Mouse (Mus musculus) forebrain, embryonic 11.5 days (tissue): ENCODE data around the gene Olfr437. TPM values are rescaled to one million over a fixed set of nuclear protein-coding genes. Genes with fewer than 3 reads are reported as not detected.
"Not testable (repeated sequence)": the region's sequence is repeated elsewhere in the genome, so short reads cannot be mapped to it uniquely, and the experiment has no call there.

Experiments
- ATAC-seq: fragments of 200-750 bp; cut with Nextera tagmentation; replicated peaks from 2 replicates; pipeline ENCODE4 v1.8.0; 2017; ENCODE audit warnings: moderate TSS enrichment; ENCODE audit not compliant: low FRiP score
- DNase-seq: peaks from one replicate; pipeline ENCODE4 v3.0.0-alpha.2; 2017; ENCODE audit warnings: low spot score
- H3K27ac ChIP-seq: fragments of 300-500 bp; sonication (generic); 2 replicates; pipeline ENCODE4 v1.5.1; 2014; ENCODE audit warnings: low read depth, low read length
- H3K27me3 ChIP-seq: fragments of 300-500 bp; sonication (generic); 2 replicates; pipeline ENCODE4 v1.6.1; 2014; ENCODE audit warnings: mild to moderate bottlenecking, low read length, mixed read lengths; ENCODE audit not compliant: control insufficient read depth, insufficient read depth
- H3K36me3 ChIP-seq: fragments of 300-500 bp; sonication (generic); 2 replicates; pipeline ENCODE4 v1.6.1; 2014; ENCODE audit warnings: mild to moderate bottlenecking, low read length, moderate library complexity, mixed read lengths; ENCODE audit not compliant: control insufficient read depth, insufficient read depth
- H3K4me1 ChIP-seq: fragments of 300-500 bp; sonication (generic); replicated peaks from 2 replicates; pipeline ENCODE4 v1.6.1; 2014; ENCODE audit warnings: low read length, mixed read lengths; ENCODE audit not compliant: control insufficient read depth, insufficient read depth
- H3K4me2 ChIP-seq: fragments of 300-500 bp; sonication (generic); 2 replicates; pipeline ENCODE4 v1.6.1; 2014; ENCODE audit warnings: low read depth, mild to moderate bottlenecking, low read length, moderate library complexity, mixed read lengths; ENCODE audit not compliant: severe bottlenecking
- H3K4me3 ChIP-seq: fragments of 300-500 bp; sonication (generic); 2 replicates; pipeline ENCODE4 v1.5.1; 2014; ENCODE audit warnings: low read depth, low read length
- H3K9ac ChIP-seq: fragments of 300-500 bp; sonication (generic); 2 replicates; pipeline ENCODE4 v1.6.1; 2014; ENCODE audit warnings: low read length
- H3K9me3 ChIP-seq: fragments of 300-500 bp; sonication (generic); 2 replicates; pipeline ENCODE4 v1.6.1; 2016; ENCODE audit warnings: low read length, mixed read lengths; ENCODE audit not compliant: control insufficient read depth
- WGBS: fragments of 180-500 bp; shearing (Covaris S2); extraction: QIAGEN DNeasy Blood & Tissue Kit; methylation state at CpG from one replicate; pipeline ENCODE4 v1.1.7; 2014; 5-methylcytosine and 5-hydroxymethylcytosine counted together
- polyA plus RNA-seq: library from polyadenylated mRNA; unstranded; fragments of >200 nt; fragmentation: Nextera tagmentation; extraction: Ambion mirVana; gene quantifications from 2 replicates; pipeline ENCODE4 v1.2.1, GENCODE M21; 2014

The Olfr437 gene
- polyA plus RNA-seq, result not detected in 2 replicates

DNA sequence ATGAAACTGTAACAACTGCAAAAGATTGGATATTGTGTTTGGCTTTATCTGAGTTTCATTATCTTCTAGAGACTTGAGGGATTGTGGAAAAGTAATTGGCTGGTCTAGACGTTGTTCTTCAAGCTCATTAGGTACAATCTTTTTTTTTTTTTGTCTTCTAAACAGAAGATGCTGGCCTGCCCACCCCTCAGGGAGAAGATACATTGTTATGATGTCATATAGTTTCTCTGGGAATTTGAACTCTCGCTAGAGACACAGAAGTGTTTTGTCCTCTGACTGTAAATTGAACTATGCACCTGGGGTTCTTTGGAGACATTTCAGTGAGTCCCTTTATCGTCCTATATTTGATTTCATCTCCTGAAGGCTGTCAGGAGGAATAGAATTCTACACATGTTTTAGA lies at the start of gene Olfr437:
Gene Olfr437, plus strand, starts transcription at position 301 of the 400 bp plus-strand sequence.
- no peaks in the 10 kb centered on the region for H3K36me3 ChIP-seq
- WGBS, result 62% methylated on average over 3 of the region's 3 CpGs
- no peak for DNase-seq
- no peaks in the 10 kb centered on the region for H3K9me3 ChIP-seq
- no peaks in the 10 kb centered on the region for H3K4me1 ChIP-seq
- no peak within 1 kb of the TSS for H3K9ac ChIP-seq
- no peak within 1 kb of the TSS for H3K4me2 ChIP-seq
- no peak within 1 kb of the TSS for H3K4me3 ChIP-seq
- H3K27me3 ChIP-seq, result no peaks in the 10 kb centered on the region
- no peak within 1 kb of the TSS for H3K27ac ChIP-seq
- no peak for ATAC-seq

DNA sequence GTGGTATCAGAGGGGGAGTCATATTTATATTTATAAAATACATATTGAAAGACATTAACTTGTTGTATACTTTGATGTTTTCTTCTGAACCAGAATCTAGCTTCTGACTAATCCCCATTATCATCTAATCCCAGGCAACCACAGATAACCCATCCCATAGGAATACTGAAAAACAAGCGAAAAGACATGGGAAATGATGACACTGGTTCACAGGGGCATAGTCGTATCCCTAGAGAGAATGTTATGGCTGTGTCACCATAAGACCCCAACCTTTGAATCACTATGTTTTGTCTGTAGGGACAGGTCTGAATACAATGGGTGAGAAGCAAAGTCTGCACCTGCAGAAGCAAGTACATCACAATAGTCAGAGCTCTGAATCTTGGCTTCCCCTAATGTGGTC lies 16.8 kb upstream of the Olfr437 start, which contains the start of gene Olfr237-ps1:
Gene Olfr237-ps1, plus strand, starts transcription at position 301 of the 400 bp plus-strand sequence.
- H3K9me3 ChIP-seq, ATAC-seq, H3K27ac ChIP-seq, H3K4me2 ChIP-seq, H3K9ac ChIP-seq, H3K4me3 ChIP-seq, DNase-seq, H3K27me3 ChIP-seq, H3K36me3 ChIP-seq, H3K4me1 ChIP-seq: not testable (repeated sequence)
- WGBS, result 80% methylated on average over 2 of the region's 2 CpGs

DNA sequence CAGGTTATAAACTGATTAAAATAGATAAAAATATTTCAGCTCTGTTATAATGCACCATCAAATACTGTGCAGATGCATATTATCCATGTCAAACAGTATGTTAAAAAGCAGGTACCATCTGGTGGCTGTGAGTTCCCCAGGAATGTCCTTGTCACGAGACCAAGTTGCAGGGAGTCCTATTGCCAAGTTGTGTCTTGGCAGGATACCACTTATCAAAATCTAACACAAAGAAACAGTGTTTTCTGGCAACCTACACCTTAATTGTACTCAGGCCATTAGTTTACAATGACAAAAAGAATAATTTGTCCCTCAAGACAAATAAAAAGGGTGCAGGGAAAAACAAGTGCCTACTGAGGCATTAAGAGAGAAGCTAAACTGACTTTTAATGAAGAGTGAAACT lies 3.6 kb upstream of the Olfr437 start:
- Histone ChIP-seq H3K4me3 (no peak overlapping the region), H3K9me3 (no peaks in the 10 kb centered on the region), H3K27ac (no peak overlapping the region), H3K4me1 (no peaks in the 10 kb centered on the region), H3K27me3 (no peaks in the 10 kb centered on the region), H3K36me3 (no peaks in the 10 kb centered on the region), H3K4me2 (no peak overlapping the region), H3K9ac (no peak overlapping the region)
- WGBS, result 65% methylated on average over 1 of the region's 1 CpGs
- ATAC-seq, result no peak
- DNase-seq, result no peak

DNA sequence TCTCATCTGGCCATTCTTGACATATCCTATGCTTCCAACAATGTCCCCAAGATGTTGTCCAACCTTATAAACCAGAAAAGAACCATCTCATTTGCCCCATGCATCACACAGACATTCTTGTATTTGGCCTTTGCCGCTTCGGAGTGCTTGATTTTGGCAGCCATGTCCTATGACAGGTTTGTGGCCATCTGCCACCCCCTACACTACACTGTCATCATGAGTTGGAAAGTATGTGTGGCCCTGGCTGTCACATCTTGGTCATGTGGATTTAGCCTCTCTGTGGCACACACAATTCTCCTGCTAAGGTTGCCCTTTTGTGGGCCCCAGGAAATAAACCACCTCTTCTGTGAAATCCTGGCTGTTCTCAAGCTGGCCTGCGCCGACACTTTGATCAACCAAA lies 4.2 kb downstream of the Olfr437 start:
- DNase-seq (no peak), ATAC-seq (no peak)
- Histone ChIP-seq H3K9ac (no peak overlapping the region), H3K27me3 (no peaks in the 10 kb centered on the region), H3K4me3 (no peak overlapping the region), H3K4me1 (no peaks in the 10 kb centered on the region), H3K27ac (no peak overlapping the region), H3K4me2 (no peak overlapping the region), H3K36me3 (no peaks in the 10 kb centered on the region), H3K9me3 (no peaks in the 10 kb centered on the region)
- WGBS, result 91% methylated on average over 4 of the region's 4 CpGs

DNA sequence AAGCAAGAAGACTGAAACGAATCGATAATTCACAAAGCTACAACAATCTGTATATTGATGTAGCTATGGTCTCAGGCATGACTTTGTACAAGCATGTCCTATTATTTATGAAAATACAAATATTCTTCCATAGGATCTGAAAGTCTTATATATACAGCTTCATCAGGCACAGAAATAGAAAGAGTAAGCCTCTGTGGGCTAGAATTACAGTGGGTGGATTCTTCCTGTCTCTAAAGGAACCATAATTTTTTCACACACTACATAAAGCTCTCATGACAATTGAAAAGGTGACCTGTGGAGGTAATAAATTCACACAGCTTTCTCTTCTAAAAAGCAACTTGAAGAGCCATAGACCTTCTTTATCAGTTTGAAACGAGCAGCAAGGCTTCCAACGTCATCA lies 8.8 kb downstream of the Olfr437 start, which contains the start of gene Olfr13:
Gene Olfr13, plus strand, starts transcription at position 301 of the 400 bp plus-strand sequence.
- DNase-seq (no peak), ATAC-seq (no peak)
- Histone ChIP-seq H3K27me3 (no peaks in the 10 kb centered on the region), H3K27ac (no peak within 1 kb of the TSS), H3K4me1 (no peaks in the 10 kb centered on the region), H3K4me2 (no peak within 1 kb of the TSS), H3K9ac (no peak within 1 kb of the TSS), H3K4me3 (no peak within 1 kb of the TSS), H3K36me3 (no peaks in the 10 kb centered on the region), H3K9me3 (no peaks in the 10 kb centered on the region)
- WGBS, result 76% methylated on average over 4 of the region's 4 CpGs

DNA sequence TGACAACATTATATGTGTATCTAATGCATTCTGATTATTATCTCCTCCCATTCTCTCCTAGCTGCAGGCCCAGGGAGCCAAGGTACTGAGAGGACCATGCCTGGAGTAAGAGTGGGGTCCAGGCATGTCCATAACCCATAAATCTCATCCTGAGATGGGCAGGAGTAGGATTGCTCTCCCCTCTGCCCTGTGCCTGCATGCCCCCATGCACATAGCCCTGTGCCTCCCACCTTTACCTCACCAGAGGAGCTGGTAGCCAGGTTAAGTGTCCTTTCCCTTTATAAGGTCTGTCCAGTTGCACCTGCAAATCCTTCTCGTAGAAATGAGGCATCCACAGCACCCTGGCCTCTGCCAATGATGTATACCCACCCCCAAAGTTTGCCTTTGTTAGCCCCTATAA lies 15.0 kb downstream of the Olfr437 start:
- Histone ChIP-seq H3K9ac (no peak overlapping the region), H3K4me2 (no peak overlapping the region), H3K27ac (no peak overlapping the region), H3K27me3 (no peaks in the 10 kb centered on the region), H3K9me3 (no peaks in the 10 kb centered on the region), H3K36me3 (no peaks in the 10 kb centered on the region), H3K4me3 (no peak overlapping the region), H3K4me1 (no peaks in the 10 kb centered on the region)
- DNase-seq, result no peak
- no peak for ATAC-seq
- WGBS, result 76% methylated on average over 1 of the region's 1 CpGs

DNA sequence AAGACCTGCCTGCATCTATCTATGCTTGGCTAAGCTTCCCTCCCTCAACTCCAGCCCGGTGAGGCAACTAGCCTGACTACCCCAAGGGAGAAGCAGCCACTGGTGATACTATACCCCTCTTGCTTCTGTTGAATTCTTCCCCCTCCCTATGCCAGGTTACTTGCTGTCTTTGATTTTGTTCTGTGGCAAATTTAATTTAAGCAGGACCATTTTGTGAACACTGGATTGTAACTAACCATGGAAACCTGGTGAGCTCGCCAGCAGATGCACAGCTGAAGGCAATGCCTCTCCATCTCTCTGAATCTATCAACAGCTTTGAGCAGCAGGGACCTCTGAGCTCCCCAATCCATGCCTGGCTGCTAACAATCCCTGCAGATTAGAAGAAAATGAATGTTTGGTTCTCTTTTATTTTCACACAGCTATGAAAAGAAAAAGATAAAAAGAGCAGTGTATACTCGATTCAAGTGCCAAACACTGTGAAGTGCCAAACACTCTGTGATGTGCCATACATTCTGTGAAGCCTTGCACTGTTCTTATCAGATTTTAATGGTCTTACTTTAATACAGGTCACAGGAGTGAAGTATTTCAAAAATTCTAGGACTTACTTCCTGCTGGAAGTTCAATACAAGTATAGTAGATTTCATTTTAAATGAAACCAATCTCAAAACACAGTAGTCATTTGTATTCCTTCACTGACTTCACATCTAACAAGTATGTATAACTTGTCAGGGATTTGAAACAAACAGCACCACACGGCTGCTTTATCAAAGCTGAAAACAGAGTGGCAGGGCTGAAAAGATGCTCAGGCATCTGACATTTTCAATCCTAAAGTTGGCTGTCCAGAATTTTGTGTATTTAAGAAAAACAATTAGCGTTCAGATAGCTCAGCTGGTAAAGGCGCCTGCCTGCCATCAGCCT lies 15.8 kb downstream of the Olfr437 start:
- no peak overlapping the region for H3K4me2 ChIP-seq
- H3K9ac ChIP-seq, result no peak overlapping the region
- ATAC-seq (no peak), DNase-seq (no peak)
- WGBS, result 75% methylated on average over 6 of the region's 6 CpGs
- H3K27me3 ChIP-seq, result no peaks in the 10 kb centered on the region
- no peaks in the 10 kb centered on the region for H3K9me3 ChIP-seq
- no peaks in the 10 kb centered on the region for H3K4me1 ChIP-seq
- H3K4me3 ChIP-seq, result no peak overlapping the region
- H3K36me3 ChIP-seq, result no peaks in the 10 kb centered on the region
- H3K27ac ChIP-seq, result no peak overlapping the region

DNA sequence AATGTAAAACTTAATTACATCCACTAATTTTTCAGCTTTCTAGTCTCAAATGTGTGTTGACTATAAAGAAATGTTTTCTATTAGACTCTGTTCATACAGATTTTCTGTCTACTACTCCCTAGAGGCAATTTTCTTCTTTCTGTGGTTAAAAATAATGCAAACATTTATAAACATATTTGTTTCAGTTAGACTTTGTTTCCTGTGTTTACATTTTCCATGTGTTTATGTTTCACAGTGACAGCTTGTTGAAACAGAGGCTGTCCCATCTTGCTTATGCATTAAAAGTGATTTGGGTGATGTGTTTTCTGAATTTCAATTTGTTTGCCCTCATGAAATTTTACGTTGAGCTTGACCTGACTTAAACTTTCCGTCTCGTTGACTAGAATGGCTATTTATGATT lies 27.9 kb downstream of the Olfr437 start:
- Histone ChIP-seq H3K27me3 (no peaks in the 10 kb centered on the region), H3K36me3 (no peaks in the 10 kb centered on the region)
- WGBS, result 90% methylated on average over 3 of the region's 3 CpGs

DNA sequence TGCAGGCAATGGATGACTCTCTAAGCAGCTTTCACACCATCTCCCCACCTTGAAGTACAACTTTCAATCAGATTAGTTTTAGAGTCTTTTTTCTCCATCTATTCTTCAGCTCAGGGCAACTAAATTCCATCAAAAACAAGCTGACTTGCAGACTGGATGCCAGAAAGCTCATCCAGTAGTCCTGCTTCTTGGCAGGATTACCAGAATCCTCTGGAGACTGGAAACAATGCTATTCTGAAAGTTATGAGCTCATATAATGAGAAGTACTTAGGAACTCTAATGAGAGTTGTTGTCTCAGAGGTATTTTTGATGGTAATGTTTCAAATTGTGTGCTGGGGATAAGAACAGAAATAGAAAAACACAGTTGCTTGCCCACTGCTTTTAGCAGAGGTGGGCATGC lies 33.7 kb downstream of the Olfr437 start, which contains the start of gene Olfr435:
Gene Olfr435, plus strand, starts transcription at position 366 of the 400 bp plus-strand sequence.
- H3K9ac ChIP-seq, result no peak within 1 kb of the TSS
- no peaks in the 10 kb centered on the region for H3K36me3 ChIP-seq
- no peak for ATAC-seq
- no peak within 1 kb of the TSS for H3K27ac ChIP-seq
- no peaks in the 10 kb centered on the region for H3K4me1 ChIP-seq
- no peak for DNase-seq
- H3K4me3 ChIP-seq, result no peak within 1 kb of the TSS
- H3K9me3 ChIP-seq, result no peaks in the 10 kb centered on the region
- no peak within 1 kb of the TSS for H3K4me2 ChIP-seq
- no peaks in the 10 kb centered on the region for H3K27me3 ChIP-seq

More for the DNA sequence above, 27.9 kb downstream of the Olfr437 start:
- DNase-seq (no peak), ATAC-seq (no peak)
- Histone ChIP-seq H3K4me2 (no peak overlapping the region), H3K4me3 (no peak overlapping the region), H3K9ac (no peak overlapping the region), H3K4me1 (no peaks in the 10 kb centered on the region), H3K9me3 (no peaks in the 10 kb centered on the region), H3K27ac (no peak overlapping the region)
